Mouse (Mus musculus) myocyte (in vitro differentiated cells): ENCODE results near the gene Hs3st1.

Source experiments
- MYOG ChIP-seq, 3 experiments: IDR thresholded peaks; one replicate each; pipeline ENCODE4 v1.6.1; 2011; ENCODE audit warnings: control low read depth in 2 of 3, low read depth in 2 of 3, mild to moderate bottlenecking in 2 of 3; ENCODE audit not compliant: insufficient read length in 2 of 3, control insufficient read depth in 1 of 3, insufficient read depth in 1 of 3
- POLR2A ChIP-seq: IDR thresholded peaks from one replicate; pipeline ENCODE4 v1.6.1; 2011; ENCODE audit warnings: low read depth, mild to moderate bottlenecking, control low read depth, moderate library complexity; ENCODE audit not compliant: insufficient read length
- POLR2AphosphoS2 ChIP-seq: IDR thresholded peaks from one replicate; pipeline ENCODE4 v1.6.1; 2011; ENCODE audit warnings: low read depth, control low read depth; ENCODE audit not compliant: insufficient read length
- USF1 ChIP-seq: IDR thresholded peaks from one replicate; pipeline ENCODE4 v1.6.1; 2011; ENCODE audit warnings: low read depth, mild to moderate bottlenecking, control low read depth, moderate library complexity

DNA sequence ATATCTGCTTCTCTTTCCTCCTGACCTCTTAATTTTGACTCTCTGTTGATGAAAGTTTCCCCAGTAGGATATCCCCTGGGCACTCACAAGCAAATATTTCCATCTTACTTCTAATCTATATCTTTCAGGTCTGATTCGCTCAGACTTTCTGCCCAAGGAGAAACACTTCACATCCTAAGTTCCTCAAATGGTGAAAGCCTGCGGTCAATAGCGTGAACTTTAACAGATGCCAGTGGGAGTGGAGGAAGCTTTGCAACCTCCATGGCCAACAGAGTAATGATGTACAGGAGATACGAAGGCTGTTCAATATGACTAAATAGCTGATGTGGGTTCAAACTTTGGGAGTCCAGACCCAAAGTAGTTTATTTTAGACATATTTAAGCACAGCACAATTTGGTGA is 94.4 kb downstream of the Hs3st1 start:
- TF ChIP-seq POLR2A (no peak), MYOG (IDR thresholded peaks at IDR 0.05; ENCODE audit: control insufficient read depth in 1 of 3, insufficient read depth in 1 of 3, insufficient read length in 2 of 3, low read depth in 2 of 3) (no peak), USF1 (no peak), POLR2AphosphoS2 (no peak)
